Mouse (Mus musculus): ENCODE data around the gene Lsm6.
"Not testable (repeated sequence)": the region's sequence is repeated elsewhere in the genome, so short reads cannot be mapped to it uniquely, and the experiment has no call there.

Gene Lsm6

GRCm38 (mm10) chr8:78820673-78821310, at the start of gene Lsm6:
Gene Lsm6 (minus strand): TSS chr8:78821140.
- in situ Hi-C loops (cut with MboI; ENCODE audit: low pct_unique_long_range_greater_than_20kb in 1 of 2, low sequenced_read_pairs in 2 of 2, unreplicated experiment in 1 of 2) = no loop called here

- in situ Hi-C loops (cut with MboI; ENCODE audit: low pct_unique_long_range_greater_than_20kb in 1 of 2, low sequenced_read_pairs in 2 of 2, unreplicated experiment in 1 of 2) = no loop called here
Observed at GRCm38 (mm10) chr8:78867036-78867435, 46.1 kb upstream of the Lsm6 start.

- in situ Hi-C loops (cut with MboI; ENCODE audit: low pct_unique_long_range_greater_than_20kb in 1 of 2, low sequenced_read_pairs in 2 of 2, unreplicated experiment in 1 of 2) = no loop called here
Observed at GRCm38 (mm10) chr8:78863001-78863400, 42.1 kb upstream of the Lsm6 start.

GRCm38 (mm10) chr8:78862046-78862445, 41.1 kb upstream of the Lsm6 start:
- in situ Hi-C loops (cut with MboI; ENCODE audit: low pct_unique_long_range_greater_than_20kb in 1 of 2, low sequenced_read_pairs in 2 of 2, unreplicated experiment in 1 of 2) = no loop called here

GRCm38 (mm10) chr8:78860789-78861188, 39.8 kb upstream of the Lsm6 start:
- in situ Hi-C loops (cut with MboI; ENCODE audit: low pct_unique_long_range_greater_than_20kb in 1 of 2, low sequenced_read_pairs in 2 of 2, unreplicated experiment in 1 of 2) = no loop called here

GRCm38 (mm10) chr8:78857421-78857820, 36.5 kb upstream of the Lsm6 start:
- in situ Hi-C loops (cut with MboI; ENCODE audit: low pct_unique_long_range_greater_than_20kb in 1 of 2, low sequenced_read_pairs in 2 of 2, unreplicated experiment in 1 of 2) = no loop called here

- in situ Hi-C loops (cut with MboI; ENCODE audit: low pct_unique_long_range_greater_than_20kb in 1 of 2, low sequenced_read_pairs in 2 of 2, unreplicated experiment in 1 of 2) = no loop called here
Observed at GRCm38 (mm10) chr8:78852279-78852678, 31.3 kb upstream of the Lsm6 start.

GRCm38 (mm10) chr8:78847240-78847639, 26.3 kb upstream of the Lsm6 start:
- in situ Hi-C loops (cut with MboI; ENCODE audit: low pct_unique_long_range_greater_than_20kb in 1 of 2, low sequenced_read_pairs in 2 of 2, unreplicated experiment in 1 of 2) = no loop called here

- in situ Hi-C loops (cut with MboI; ENCODE audit: low pct_unique_long_range_greater_than_20kb in 1 of 2, low sequenced_read_pairs in 2 of 2, unreplicated experiment in 1 of 2) = no loop called here
Observed at GRCm38 (mm10) chr8:78844559-78844958, 23.6 kb upstream of the Lsm6 start.

GRCm38 (mm10) chr8:78838656-78839413, 17.9 kb upstream of the Lsm6 start:
- in situ Hi-C loops (cut with MboI; ENCODE audit: low pct_unique_long_range_greater_than_20kb in 1 of 2, low sequenced_read_pairs in 2 of 2, unreplicated experiment in 1 of 2) = no loop called here

GRCm38 (mm10) chr8:78836091-78836490, 15.2 kb upstream of the Lsm6 start:
- in situ Hi-C loops (cut with MboI; ENCODE audit: low pct_unique_long_range_greater_than_20kb in 1 of 2, low sequenced_read_pairs in 2 of 2, unreplicated experiment in 1 of 2) = no loop called here

GRCm38 (mm10) chr8:78828414-78828813, 7.5 kb upstream of the Lsm6 start:
- in situ Hi-C loops (cut with MboI; ENCODE audit: low pct_unique_long_range_greater_than_20kb in 1 of 2, low sequenced_read_pairs in 2 of 2, unreplicated experiment in 1 of 2) = no loop called here

GRCm38 (mm10) chr8:78824515-78824914, 3.6 kb upstream of the Lsm6 start:
- in situ Hi-C loops (cut with MboI; ENCODE audit: low pct_unique_long_range_greater_than_20kb in 1 of 2, low sequenced_read_pairs in 2 of 2, unreplicated experiment in 1 of 2) = no loop called here

- in situ Hi-C loops (cut with MboI; ENCODE audit: low pct_unique_long_range_greater_than_20kb in 1 of 2, low sequenced_read_pairs in 2 of 2, unreplicated experiment in 1 of 2) = not testable (repeated sequence)
Observed at GRCm38 (mm10) chr8:78819973-78820372, 967 bp downstream of the Lsm6 start.

- in situ Hi-C loops (cut with MboI; ENCODE audit: low pct_unique_long_range_greater_than_20kb in 1 of 2, low sequenced_read_pairs in 2 of 2, unreplicated experiment in 1 of 2) = no loop called here
Observed at GRCm38 (mm10) chr8:78814743-78815142, 6.2 kb downstream of the Lsm6 start.

GRCm38 (mm10) chr8:78813021-78813420, 7.9 kb downstream of the Lsm6 start:
- in situ Hi-C loops (cut with MboI; ENCODE audit: low pct_unique_long_range_greater_than_20kb in 1 of 2, low sequenced_read_pairs in 2 of 2, unreplicated experiment in 1 of 2) = no loop called here

- in situ Hi-C loops (cut with MboI; ENCODE audit: low pct_unique_long_range_greater_than_20kb in 1 of 2, low sequenced_read_pairs in 2 of 2, unreplicated experiment in 1 of 2) = no loop called here
Observed at GRCm38 (mm10) chr8:78812446-78812845, 8.5 kb downstream of the Lsm6 start.

- in situ Hi-C loops (cut with MboI; ENCODE audit: low pct_unique_long_range_greater_than_20kb in 1 of 2, low sequenced_read_pairs in 2 of 2, unreplicated experiment in 1 of 2) = no loop called here
Observed at GRCm38 (mm10) chr8:78811748-78812147, 9.2 kb downstream of the Lsm6 start.

GRCm38 (mm10) chr8:78810207-78810675, 10.7 kb downstream of the Lsm6 start:
- in situ Hi-C loops (cut with MboI; ENCODE audit: low pct_unique_long_range_greater_than_20kb in 1 of 2, low sequenced_read_pairs in 2 of 2, unreplicated experiment in 1 of 2) = no loop called here

All from mouse embryonic stem cell (cell line).